Mouse (Mus musculus) megakaryocyte progenitor cell, adult 5-6 weeks (primary cell): ENCODE results near the gene Il4i1. TPM values are rescaled to one million over a fixed set of nuclear protein-coding genes. Genes with fewer than 3 reads are reported as not detected.

Source experiments
- ATAC-seq: replicated peaks from 2 replicates; pipeline ENCODE4 v1.8.0; 2016; ENCODE audit warnings: mild to moderate bottlenecking, moderate TSS enrichment, inconsistent platforms; ENCODE audit not compliant: poor library complexity
- total RNA-seq, 2 experiments: library from RNA; stranded (forward) in 1 of 2; stranded (reverse) in 1 of 2; fragments of 157-497, 149-512 nt in 1 of 2; fragments of 200-1000 nt in 1 of 2; gene quantifications; 2 replicates each; pipeline versions ENCODE4 v1.2.3 to v1.2.4; 2015 to 2017

The Il4i1 gene
- total RNA-seq (2015) (0.17 and 1.0 TPM in 2 replicates), total RNA-seq (2017) (0.17 and 0.25 TPM in 2 replicates)

DNA sequence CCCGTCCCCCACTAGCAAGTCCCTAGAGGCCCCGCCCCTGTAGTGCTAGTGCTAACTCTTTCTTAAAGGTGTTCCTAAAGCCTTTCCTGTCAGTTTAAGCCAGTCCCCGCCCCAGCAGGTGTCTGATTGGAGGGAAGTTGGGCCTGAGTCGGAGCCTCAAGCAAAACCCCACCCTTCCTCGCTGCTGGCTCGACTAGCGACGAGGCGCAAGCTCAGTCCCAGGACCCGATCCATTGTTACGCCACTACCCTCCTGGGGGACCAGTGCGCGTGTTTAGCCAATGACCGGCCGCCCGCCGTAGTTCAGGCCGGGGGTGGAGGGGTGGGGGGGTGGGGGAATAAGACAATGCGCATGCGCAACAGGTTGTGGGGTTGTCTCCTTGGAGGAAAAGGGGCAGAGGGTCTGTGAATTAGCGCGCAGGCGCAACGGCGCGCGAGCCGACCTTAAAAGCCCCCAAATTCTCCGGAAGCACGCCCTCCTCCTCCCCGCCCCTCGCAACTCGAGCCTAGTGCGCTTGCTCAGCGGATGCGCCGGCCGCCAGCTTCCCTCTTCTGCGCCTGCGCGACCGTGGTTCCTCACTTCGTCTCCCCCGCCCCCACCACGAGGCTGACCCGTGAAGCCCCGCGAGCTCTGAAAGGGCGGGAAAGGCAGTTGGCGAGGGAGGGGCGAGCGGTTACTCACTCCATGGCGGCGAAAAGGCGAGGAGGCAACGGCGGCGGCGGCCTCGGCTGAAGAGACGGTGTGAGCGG lies at the start of gene Il4i1, which contains the start of gene Nup62:
Il4i1 (plus strand) TSS at position 667 of the 749 bp plus-strand sequence.
Nup62 (plus strand) TSS at position 368 of the 749 bp plus-strand sequence.
- ATAC-seq = peak; percentile 82

DNA sequence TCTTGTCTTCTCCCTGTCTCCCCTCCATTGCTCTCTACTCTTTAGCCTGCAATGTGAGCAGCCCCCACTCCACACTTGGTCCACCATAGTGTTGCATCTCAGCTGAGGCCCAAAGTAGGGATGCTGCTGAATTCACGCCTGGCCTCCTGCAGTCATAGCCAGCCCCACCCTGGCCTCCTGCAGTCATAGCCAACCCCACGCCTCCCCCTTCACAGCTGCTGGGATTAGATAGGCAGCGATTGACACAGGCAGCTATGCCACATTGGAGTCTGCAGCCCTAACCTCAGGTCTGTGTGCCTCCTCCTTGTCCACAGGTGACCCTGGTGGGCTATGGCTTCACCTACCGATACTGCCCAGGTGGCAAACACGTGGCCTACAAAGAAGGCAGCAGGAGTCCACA lies 48.1 kb upstream of the Il4i1 start:
- ATAC-seq = no peak

DNA sequence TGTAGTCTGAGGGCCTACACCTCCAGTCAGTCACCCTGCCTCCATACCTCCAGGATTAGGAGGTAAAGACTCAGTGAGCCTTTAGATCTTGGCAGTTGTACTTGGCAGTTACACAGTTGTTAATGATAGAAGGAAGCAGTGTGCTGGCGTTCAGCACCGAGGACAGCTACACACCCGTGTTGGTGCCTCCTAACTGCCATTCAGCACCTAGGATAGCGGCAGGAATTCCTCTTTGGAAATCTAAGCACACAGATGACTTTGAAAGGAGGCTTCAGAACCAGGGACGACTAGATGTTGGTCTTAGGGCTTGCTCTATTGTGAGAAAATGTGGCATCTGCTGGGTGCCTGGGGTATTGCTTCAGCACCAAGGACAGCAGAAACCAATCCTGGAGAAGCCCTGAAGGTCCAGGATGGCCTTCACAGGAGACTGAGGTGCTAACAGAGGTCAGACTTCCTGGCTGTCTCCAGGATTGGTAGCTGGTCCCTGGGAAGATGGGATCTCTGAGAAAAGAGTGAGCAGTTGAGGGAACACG lies 46.1 kb upstream of the Il4i1 start:
- ATAC-seq = peak; percentile 81

DNA sequence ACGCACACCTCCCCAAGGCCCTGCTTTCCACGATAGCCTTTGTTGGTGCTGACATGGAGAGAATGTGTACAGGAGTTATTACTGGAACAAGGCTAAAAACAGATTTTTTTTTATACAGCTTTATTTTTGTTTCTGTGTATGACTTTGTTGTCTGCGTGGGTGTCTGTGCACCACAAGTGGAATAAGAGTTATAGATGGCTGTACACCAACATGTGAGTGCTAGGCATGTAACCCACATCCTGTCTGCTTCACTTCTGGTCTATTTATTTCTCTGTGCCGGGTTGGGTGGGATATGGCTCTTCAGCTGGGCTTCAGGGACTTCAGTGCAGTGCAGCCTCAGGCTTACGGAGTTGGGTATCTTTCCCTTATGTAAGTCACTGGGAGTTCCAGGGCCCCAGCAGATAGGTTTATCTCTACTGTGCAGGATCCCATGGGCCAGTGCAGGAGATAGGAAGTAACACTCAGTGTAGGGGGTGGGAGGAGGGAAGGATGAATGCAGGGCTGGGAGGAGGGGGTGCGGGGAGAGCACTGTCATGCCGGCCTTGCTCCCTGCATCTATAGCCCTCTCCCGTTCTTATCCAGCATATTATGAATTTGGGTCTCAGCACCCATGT lies 43.5 kb upstream of the Il4i1 start:
- peak; percentile 71 for ATAC-seq

- no peak for ATAC-seq
Measured at GRCm38 (mm10) chr7:44776849-44777498, 39.2 kb upstream of the Il4i1 start.

GRCm38 (mm10) chr7:44780101-44780500 lies 36.1 kb upstream of the Il4i1 start:
- ATAC-seq = no peak

DNA sequence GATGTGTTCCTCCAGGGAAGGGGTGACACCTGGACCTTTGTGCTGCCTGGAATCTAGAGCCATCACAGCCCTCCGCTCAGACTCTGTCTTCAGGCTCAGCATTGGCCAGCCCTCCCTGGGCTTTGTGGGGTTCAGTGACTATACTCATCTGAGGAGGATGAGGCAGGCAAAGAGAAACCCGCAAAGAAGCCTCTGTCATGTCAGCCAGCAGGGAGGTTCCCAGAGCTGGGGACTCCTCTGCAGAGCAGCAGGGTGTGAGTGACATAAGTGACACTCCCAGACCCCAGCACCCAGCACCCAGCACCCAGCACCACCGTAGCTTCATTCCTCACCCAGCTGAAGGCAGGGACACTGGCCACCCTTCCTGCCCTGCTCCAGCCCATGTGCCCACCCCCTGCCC lies 26.7 kb upstream of the Il4i1 start:
- ATAC-seq = no peak

GRCm38 (mm10) chr7:44790066-44790465 lies 26.1 kb upstream of the Il4i1 start:
- no peak for ATAC-seq

GRCm38 (mm10) chr7:44792781-44793180 lies 23.4 kb upstream of the Il4i1 start:
- ATAC-seq = no peak

GRCm38 (mm10) chr7:44808927-44809326 lies 7.3 kb upstream of the Il4i1 start:
- no peak for ATAC-seq

GRCm38 (mm10) chr7:44809466-44809865 lies 6.7 kb upstream of the Il4i1 start:
- no peak for ATAC-seq

GRCm38 (mm10) chr7:44810365-44810764 lies 5.8 kb upstream of the Il4i1 start:
- ATAC-seq = no peak

DNA sequence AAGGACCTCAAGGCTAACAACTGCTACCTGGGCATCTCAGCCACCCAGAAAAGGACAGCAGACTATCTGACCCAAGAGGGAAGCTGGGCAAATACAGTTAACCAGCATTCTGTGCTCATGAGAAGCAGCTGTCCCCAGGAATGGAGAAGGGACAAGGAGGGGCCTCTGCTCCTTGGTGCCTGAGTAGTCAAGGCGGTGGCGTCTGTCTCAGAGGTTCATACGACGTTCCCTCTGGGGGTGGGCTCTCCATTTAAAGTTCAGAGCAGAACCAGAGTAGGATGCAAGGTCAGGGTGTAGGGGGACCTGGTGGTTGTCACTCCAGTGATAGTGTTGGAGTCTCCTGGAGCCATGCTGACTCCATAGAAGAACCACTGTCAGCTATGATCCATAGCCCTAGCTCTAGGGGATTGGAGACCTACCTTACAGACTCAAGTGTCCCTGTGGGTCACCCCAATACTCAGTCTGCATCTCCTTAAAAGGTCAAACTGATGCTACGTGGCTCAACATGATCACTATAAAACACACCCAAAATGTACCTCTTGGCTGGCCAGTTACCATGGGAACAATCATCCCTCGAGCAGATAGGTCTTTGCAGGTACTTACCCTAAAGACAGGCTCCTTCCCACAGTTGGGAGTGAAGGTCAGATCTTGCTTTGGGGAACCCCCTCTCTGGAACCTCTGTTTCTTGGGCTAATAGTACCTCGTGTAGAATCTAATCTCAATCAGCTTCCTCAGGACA lies 5.2 kb upstream of the Il4i1 start:
- ATAC-seq = no peak

DNA sequence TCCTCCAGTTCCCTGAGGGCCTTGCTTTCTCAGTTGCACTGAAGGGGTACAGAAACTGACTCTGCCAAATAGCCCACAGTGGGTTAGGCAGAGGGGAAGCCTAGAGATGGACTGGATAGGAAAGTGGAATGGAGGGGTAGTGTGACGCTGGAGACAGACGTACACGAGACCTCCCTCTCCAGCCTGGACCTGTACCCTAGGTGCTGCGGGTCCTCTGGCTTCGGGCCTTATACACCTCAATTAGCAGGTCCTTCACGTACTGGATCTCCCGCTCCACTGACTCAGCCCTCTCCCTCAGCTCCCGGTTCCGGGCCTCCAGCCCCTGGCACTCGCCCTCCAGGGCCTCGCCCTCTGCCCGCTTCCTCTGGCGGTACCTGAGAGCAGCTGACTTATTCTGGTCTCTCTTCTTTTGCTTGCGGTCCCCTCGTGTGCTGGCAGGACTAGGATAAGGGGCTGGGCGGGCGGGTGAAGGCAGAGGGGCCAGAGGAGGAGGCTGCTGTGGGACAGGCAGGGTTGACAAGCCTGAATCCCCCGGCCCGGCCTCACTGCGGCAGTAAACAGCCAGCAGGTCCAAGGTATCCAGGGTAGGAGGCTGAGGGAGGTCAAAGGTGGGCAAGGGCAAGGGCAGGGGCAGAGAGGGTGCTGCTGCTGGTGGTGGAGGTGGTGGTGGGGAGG lies 3.4 kb upstream of the Il4i1 start:
- ATAC-seq = no peak

DNA sequence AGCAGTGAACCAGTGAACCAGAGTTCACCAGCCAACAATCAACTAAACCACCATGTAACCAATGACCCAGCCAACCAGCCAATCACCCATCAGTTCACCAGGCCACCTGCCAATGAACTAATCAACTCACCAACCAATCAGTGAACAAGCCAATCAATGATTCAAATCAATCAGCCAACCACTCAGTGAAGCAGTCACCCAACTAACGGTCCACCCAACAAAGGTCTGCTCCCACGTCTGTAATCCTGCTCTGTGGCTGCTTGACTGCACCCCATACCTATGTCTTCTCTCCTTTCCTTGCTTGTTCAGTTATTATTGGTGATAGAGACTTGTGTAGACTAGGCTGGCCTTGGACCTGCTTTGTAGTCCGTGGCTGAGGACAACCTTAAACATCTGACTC lies 2.2 kb upstream of the Il4i1 start:
- no peak for ATAC-seq

GRCm38 (mm10) chr7:44814423-44814822 lies 1.8 kb upstream of the Il4i1 start:
- no peak for ATAC-seq

DNA sequence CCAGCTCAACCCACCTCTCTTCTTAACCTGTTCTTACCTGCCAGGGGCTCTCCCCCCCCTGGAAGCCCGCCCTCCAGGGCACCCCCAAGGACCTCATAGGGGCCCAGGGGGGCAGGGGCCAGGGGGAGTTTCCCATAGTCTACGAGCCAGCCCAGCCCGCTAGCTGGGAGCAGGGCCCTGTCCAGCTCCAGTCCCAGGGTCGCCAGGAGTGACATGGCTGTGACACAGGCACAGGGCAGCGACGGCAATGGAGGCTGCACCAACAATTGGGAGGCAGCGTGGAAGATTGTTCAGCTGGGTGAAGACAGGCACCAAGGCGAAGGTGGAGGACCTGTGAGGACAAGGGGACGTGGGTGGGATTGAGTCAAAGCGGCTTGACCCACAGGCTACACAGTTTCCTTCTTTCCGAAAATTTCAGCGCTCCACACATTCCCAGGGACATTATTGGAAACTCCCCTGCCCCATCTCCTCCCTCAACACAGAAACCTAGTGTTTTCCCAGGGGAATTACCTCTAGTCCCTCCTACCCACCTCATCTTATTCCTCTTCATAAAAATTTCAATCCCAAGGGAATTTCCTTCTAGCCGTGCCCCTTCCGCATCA lies 1.1 kb upstream of the Il4i1 start:
- no peak for ATAC-seq

DNA sequence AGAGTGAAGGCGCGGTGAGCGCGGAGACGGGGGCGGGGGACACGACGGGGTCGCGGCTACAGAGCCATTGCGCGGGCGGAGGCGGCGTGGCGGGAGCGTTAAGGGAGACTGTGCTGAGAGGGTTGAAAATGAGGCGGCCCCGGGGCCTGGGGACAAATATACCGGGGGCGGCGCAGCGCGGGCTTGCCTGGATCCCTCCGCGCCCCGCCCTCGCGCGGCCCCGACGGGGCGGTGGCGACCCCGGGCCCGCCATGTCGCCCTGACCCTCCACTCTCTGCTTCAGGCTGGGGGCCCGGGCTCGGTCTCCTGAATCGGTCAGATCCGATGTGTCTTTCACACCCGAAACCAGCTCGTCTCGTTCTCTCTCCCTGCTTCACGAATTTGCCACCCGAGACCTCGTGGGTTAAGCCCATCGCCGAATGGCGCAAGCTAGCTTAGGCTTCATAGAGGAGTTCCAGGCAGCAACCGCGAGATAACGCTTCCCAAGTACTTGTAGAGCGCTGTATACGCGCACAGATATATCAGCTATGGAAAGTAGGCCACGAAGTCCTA lies 359 bp downstream of the Il4i1 start, which contains the start of gene Atf5:
Atf5 (minus strand) TSS at position 189 of the 552 bp plus-strand sequence.
- peak; percentile 13; the same call in 1 of the 2 replicates for ATAC-seq

- ATAC-seq = no peak
Measured at GRCm38 (mm10) chr7:44817441-44817840, 1.3 kb downstream of the Il4i1 start.

- no peak for ATAC-seq
Measured at GRCm38 (mm10) chr7:44818164-44818563, 2.0 kb downstream of the Il4i1 start.
